Mouse (Mus musculus): ENCODE results near the gene Chrne. TPM values are rescaled to one million over a fixed set of nuclear protein-coding genes. Genes with fewer than 3 reads are reported as not detected.
"Not testable (repeated sequence)": the region's sequence is repeated elsewhere in the genome, so short reads cannot be mapped to it uniquely, and the experiment has no call there.

Chrne gene
- polyA plus RNA-seq, 1 experiment from 2014 or later: not detected

GRCm38 (mm10) chr11:70572348-70572902, 46.6 kb downstream of the Chrne start:
- no peak for ATAC-seq (replicated peaks)
- Histone ChIP-seq H3K4me1 (peaks cover 4% of the 10 kb centered on the region), H3K27me3 (replicated peaks) (no peaks in the 10 kb centered on the region), H3K9me3 (no peaks in the 10 kb centered on the region), H3K4me2 (no peak overlapping the region), H3K4me3 (no peak overlapping the region), H3K27ac (no peak overlapping the region), H3K9ac (no peak overlapping the region), H3K36me3 (replicated peaks) (no peaks in the 10 kb centered on the region)
- 56% methylated on average over 5 of the region's 5 CpGs for WGBS

GRCm38 (mm10) chr11:70571641-70572040, 47.4 kb downstream of the Chrne start:
- no peaks in the 10 kb centered on the region for H3K36me3 ChIP-seq (replicated peaks)
- WGBS: 89% methylated on average over 1 of the region's 1 CpGs
- H3K4me3 ChIP-seq: no peak overlapping the region
- no peaks in the 10 kb centered on the region for H3K27me3 ChIP-seq (replicated peaks)
- peaks cover under 1% of the 10 kb centered on the region; the same call in 1 of the 2 replicates for H3K4me1 ChIP-seq
- no peak overlapping the region for H3K27ac ChIP-seq
- no peak overlapping the region for H3K9ac ChIP-seq
- ATAC-seq (replicated peaks): no peak
- H3K4me2 ChIP-seq: no peak overlapping the region
- H3K9me3 ChIP-seq: no peaks in the 10 kb centered on the region

GRCm38 (mm10) chr11:70570614-70571013, 48.4 kb downstream of the Chrne start:
- 92% methylated on average over 1 of the region's 1 CpGs for WGBS
- H3K9me3 ChIP-seq; H3K4me2 ChIP-seq; H3K27ac ChIP-seq; ATAC-seq (replicated peaks); H3K9ac ChIP-seq; H3K4me3 ChIP-seq; H3K27me3 ChIP-seq (replicated peaks); H3K36me3 ChIP-seq (replicated peaks): not testable (repeated sequence)
- H3K4me1 ChIP-seq: peaks cover 10% of the 10 kb centered on the region

GRCm38 (mm10) chr11:70566586-70566985, 52.4 kb downstream of the Chrne start:
- WGBS: 62% methylated on average over 7 of the region's 7 CpGs
- Histone ChIP-seq H3K27ac (no peak overlapping the region), H3K4me3 (no peak overlapping the region), H3K27me3 (replicated peaks) (no peaks in the 10 kb centered on the region), H3K9me3 (no peaks in the 10 kb centered on the region), H3K4me2 (no peak overlapping the region), H3K36me3 (replicated peaks) (no peaks in the 10 kb centered on the region), H3K4me1 (peaks cover 39% of the 10 kb centered on the region), H3K9ac (no peak overlapping the region)
- no peak for ATAC-seq (replicated peaks)

Other genes starting within 250 kb of the Chrne start
- gene Pelp1, start 209.2 kb downstream of the Chrne start, polyA plus RNA-seq (2015; fragmentation: Nextera tagmentation; extraction: Ambion mirVana): 32.6 and 33.8 TPM in 2 replicates
- 53.6 and 53.8 TPM in 2 replicates for gene Arrb2, start 186.6 kb downstream of the Chrne start, polyA plus RNA-seq (2015; fragmentation: Nextera tagmentation; extraction: Ambion mirVana)
- 46.2 and 49.5 TPM in 2 replicates for gene Med11, start 167.3 kb downstream of the Chrne start, polyA plus RNA-seq (2015; fragmentation: Nextera tagmentation; extraction: Ambion mirVana)
- 0.61 and 0.62 TPM in 2 replicates for gene Zmynd15, start 159.8 kb downstream of the Chrne start, polyA plus RNA-seq (2015; fragmentation: Nextera tagmentation; extraction: Ambion mirVana)
- 2.5 and 2.9 TPM in 2 replicates for gene Cxcl16, start 159.2 kb downstream of the Chrne start, polyA plus RNA-seq (2015; fragmentation: Nextera tagmentation; extraction: Ambion mirVana)
- 3.8 and 4.0 TPM in 2 replicates for gene Tm4sf5, start 114.0 kb downstream of the Chrne start, polyA plus RNA-seq (2015; fragmentation: Nextera tagmentation; extraction: Ambion mirVana)
- gene Vmo1, start 104.6 kb downstream of the Chrne start, polyA plus RNA-seq (2015; fragmentation: Nextera tagmentation; extraction: Ambion mirVana): 0.46 TPM in 1 of 2 replicates, not detected in the other
- gene Gltpd2, start 100.0 kb downstream of the Chrne start, polyA plus RNA-seq (2015; fragmentation: Nextera tagmentation; extraction: Ambion mirVana): 0.14 and 0.27 TPM in 2 replicates
- gene Psmb6, start 93.8 kb downstream of the Chrne start, polyA plus RNA-seq (2015; fragmentation: Nextera tagmentation; extraction: Ambion mirVana): 777 and 795 TPM in 2 replicates
- gene Gm40193, start 86.3 kb downstream of the Chrne start, polyA plus RNA-seq (2015; fragmentation: Nextera tagmentation; extraction: Ambion mirVana): not detected in 2 replicates
- gene Pld2, start 79.2 kb downstream of the Chrne start, polyA plus RNA-seq (2015; fragmentation: Nextera tagmentation; extraction: Ambion mirVana): 13.8 and 14.8 TPM in 2 replicates
- 17.9 and 18.7 TPM in 2 replicates for gene Mink1, start 56.3 kb downstream of the Chrne start, polyA plus RNA-seq (2015; fragmentation: Nextera tagmentation; extraction: Ambion mirVana)
- not detected in 2 replicates for gene 4930544D05Rik, start 3.4 kb downstream of the Chrne start, polyA plus RNA-seq (2015; fragmentation: Nextera tagmentation; extraction: Ambion mirVana)
- gene Gp1ba, start 19.9 kb upstream of the Chrne start, polyA plus RNA-seq (2015; fragmentation: Nextera tagmentation; extraction: Ambion mirVana): 0.11 and 0.14 TPM in 2 replicates
- 114 and 122 TPM in 2 replicates for gene Rnf167, start 28.0 kb upstream of the Chrne start, polyA plus RNA-seq (2015; fragmentation: Nextera tagmentation; extraction: Ambion mirVana)
- 180 and 181 TPM in 2 replicates for gene Slc25a11, start 28.3 kb upstream of the Chrne start, polyA plus RNA-seq (2015; fragmentation: Nextera tagmentation; extraction: Ambion mirVana)
- gene Pfn1, start 35.4 kb upstream of the Chrne start, polyA plus RNA-seq (2015; fragmentation: Nextera tagmentation; extraction: Ambion mirVana): 659 and 665 TPM in 2 replicates
- gene Eno3, start 38.0 kb upstream of the Chrne start, polyA plus RNA-seq (2015; fragmentation: Nextera tagmentation; extraction: Ambion mirVana): 8.0 and 8.3 TPM in 2 replicates
- 171 and 173 TPM in 2 replicates for gene Spag7, start 50.2 kb upstream of the Chrne start, polyA plus RNA-seq (2015; fragmentation: Nextera tagmentation; extraction: Ambion mirVana)
- 23.5 and 25.0 TPM in 2 replicates for gene Camta2, start 68.9 kb upstream of the Chrne start, polyA plus RNA-seq (2015; fragmentation: Nextera tagmentation; extraction: Ambion mirVana)
- gene Inca1, start 80.9 kb upstream of the Chrne start, polyA plus RNA-seq (2015; fragmentation: Nextera tagmentation; extraction: Ambion mirVana): 1.0 and 1.7 TPM in 2 replicates
- 1.9 TPM in 2 replicates for gene Kif1c, start 81.3 kb upstream of the Chrne start, polyA plus RNA-seq (2015; fragmentation: Nextera tagmentation; extraction: Ambion mirVana)
- gene Zfp3, start 145.0 kb upstream of the Chrne start, polyA plus RNA-seq (2015; fragmentation: Nextera tagmentation; extraction: Ambion mirVana): 16.7 and 16.8 TPM in 2 replicates
- not detected in 2 replicates for gene Scimp, start 193.4 kb upstream of the Chrne start, polyA plus RNA-seq (2015; fragmentation: Nextera tagmentation; extraction: Ambion mirVana)
- 85.6 and 93.1 TPM in 2 replicates for gene Rabep1, start 225.6 kb upstream of the Chrne start, polyA plus RNA-seq (2015; fragmentation: Nextera tagmentation; extraction: Ambion mirVana)